Mouse (Mus musculus) MEL (cell line): ENCODE results near the gene Srgap3.

Source experiments
- BHLHE40 ChIP-seq: IDR thresholded peaks from 2 replicates; pipeline ENCODE4 v1.6.1; 2012; ENCODE audit warnings: low read depth, mild to moderate bottlenecking, inconsistent platforms, low read length, improper control_type of control experiment, borderline replicate concordance
- CHD2 ChIP-seq: IDR thresholded peaks from 2 replicates; pipeline ENCODE4 v1.6.1; 2011; ENCODE audit warnings: low read length, improper control_type of control experiment
- CTCF ChIP-seq, 3 experiments: IDR thresholded peaks in 2 of 3; conservative IDR thresholded peaks in 1 of 3; 2 replicates each; pipeline ENCODE4 v1.5.1; 2011 to 2012; ENCODE audit warnings: low read length in 3 of 3, low read depth in 2 of 3, mild to moderate bottlenecking in 2 of 3, improper control_type of control experiment in 1 of 3, inconsistent platforms in 1 of 3, mixed read lengths in 1 of 3, moderate library complexity in 1 of 3; ENCODE audit not compliant: control insufficient read depth in 1 of 3, insufficient read depth in 1 of 3, poor library complexity in 1 of 3, severe bottlenecking in 1 of 3
- GATA1 ChIP-seq: IDR thresholded peaks from 2 replicates; pipeline ENCODE4 v1.6.1; 2011; ENCODE audit warnings: low read depth, low read length, improper control_type of control experiment
- MAX ChIP-seq: IDR thresholded peaks from 2 replicates; pipeline ENCODE4 v1.6.1; 2011; ENCODE audit warnings: low read length, improper control_type of control experiment
- MXI1 ChIP-seq: IDR thresholded peaks from 2 replicates; pipeline ENCODE4 v1.6.1; 2011; ENCODE audit warnings: mild to moderate bottlenecking, low read depth, low read length, improper control_type of control experiment
- NELFE ChIP-seq: IDR thresholded peaks from 2 replicates; pipeline ENCODE4 v1.6.1; 2011; ENCODE audit warnings: low read depth, low read length, improper control_type of control experiment
- POLR2A ChIP-seq, 2 experiments: IDR thresholded peaks; 2 replicates each; pipeline ENCODE4 v1.6.1; 2011 to 2012; ENCODE audit warnings: low read length in 2 of 2, mild to moderate bottlenecking in 2 of 2, control low read depth in 1 of 2, improper control_type of control experiment in 1 of 2, low read depth in 1 of 2, moderate library complexity in 1 of 2; ENCODE audit not compliant: control insufficient read depth in 1 of 2, insufficient read depth in 1 of 2, poor library complexity in 1 of 2
- RCOR1 ChIP-seq: IDR thresholded peaks from 2 replicates; pipeline ENCODE4 v1.6.1; 2012; ENCODE audit warnings: low read depth, mild to moderate bottlenecking, inconsistent platforms, low read length, improper control_type of control experiment
- TAL1 ChIP-seq: IDR thresholded peaks from 2 replicates; pipeline ENCODE4 v1.6.1; 2012; ENCODE audit warnings: mild to moderate bottlenecking, inconsistent platforms, low read length, moderate library complexity, mixed read lengths

GRCm38 (mm10) chr6:112943596-112944245, 3.3 kb downstream of the Srgap3 start:
- TF ChIP-seq MXI1, result no peak
- TF ChIP-seq BHLHE40, result no peak
- no peak for TF ChIP-seq TAL1
- no peak for TF ChIP-seq CTCF (IDR thresholded peaks at IDR 0.05 in 2 of 3, conservative IDR thresholded peaks at IDR 0.05 in 1 of 3; ENCODE audit: control insufficient read depth in 1 of 3, insufficient read depth in 1 of 3, low read depth in 2 of 3, low read length in 3 of 3, poor library complexity in 1 of 3, severe bottlenecking in 1 of 3)
- TF ChIP-seq MAX, result no peak
- TF ChIP-seq GATA1, result no peak
- TF ChIP-seq POLR2A (IDR thresholded peaks at IDR 0.05; ENCODE audit: control insufficient read depth in 1 of 2, insufficient read depth in 1 of 2, low read depth in 1 of 2, low read length in 2 of 2, poor library complexity in 1 of 2), result no peak
- no peak for TF ChIP-seq CHD2
- TF ChIP-seq RCOR1, result no peak
- TF ChIP-seq NELFE, result no peak
